Mouse (Mus musculus) embryonic facial prominence, embryonic 10.5 days (tissue): ENCODE results near the gene Pom121. TPM values are rescaled to one million over a fixed set of nuclear protein-coding genes. Genes with fewer than 3 reads are reported as not detected.

Experiments
- DNase-seq: peaks from one replicate; pipeline ENCODE4 v3.0.0-alpha.2; 2017; ENCODE audit warnings: low spot score
- H3K27ac ChIP-seq: fragments of 300-500 bp; sonication (generic); replicated peaks from 2 replicates; pipeline ENCODE4 v1.5.1; 2016; ENCODE audit warnings: mild to moderate bottlenecking
- H3K27me3 ChIP-seq: fragments of 300-500 bp; sonication (generic); replicated peaks from 2 replicates; pipeline ENCODE4 v1.6.1; 2016; ENCODE audit warnings: low read depth, mild to moderate bottlenecking; ENCODE audit not compliant: poor library complexity, severe bottlenecking
- H3K36me3 ChIP-seq: fragments of 300-500 bp; sonication (generic); replicated peaks from 2 replicates; pipeline ENCODE4 v1.6.1; 2016; ENCODE audit warnings: mild to moderate bottlenecking, moderate library complexity
- H3K4me1 ChIP-seq: fragments of 300-500 bp; sonication (generic); 2 replicates; pipeline ENCODE4 v1.6.1; 2016
- H3K4me3 ChIP-seq: fragments of 300-500 bp; sonication (generic); 2 replicates; pipeline ENCODE4 v1.5.1; 2016; ENCODE audit warnings: mild to moderate bottlenecking, moderate library complexity
- H3K9me3 ChIP-seq: fragments of 300-500 bp; sonication (generic); 2 replicates; pipeline ENCODE4 v1.6.1; 2016; ENCODE audit warnings: mild to moderate bottlenecking
- WGBS: fragments of 180-500 bp; shearing (Covaris S2); methylation state at CpG from one replicate; pipeline ENCODE4 v1.1.7; 2016; 5-methylcytosine and 5-hydroxymethylcytosine counted together
- microRNA-seq: library from miRNA; unstranded; fragments of <30 nt; microRNA quantifications from one replicate; pipeline ENCODE4, GENCODE M21; 2017
- polyA plus RNA-seq: library from polyadenylated mRNA; unstranded; fragments of >200 nt; fragmentation: Nextera tagmentation; extraction: Ambion mirVana; gene quantifications from 2 replicates; pipeline ENCODE4 v1.2.1, GENCODE M21; 2016

The Pom121 gene
- polyA plus RNA-seq, 1 experiment from 2014 or later: 20.1 TPM

DNA sequence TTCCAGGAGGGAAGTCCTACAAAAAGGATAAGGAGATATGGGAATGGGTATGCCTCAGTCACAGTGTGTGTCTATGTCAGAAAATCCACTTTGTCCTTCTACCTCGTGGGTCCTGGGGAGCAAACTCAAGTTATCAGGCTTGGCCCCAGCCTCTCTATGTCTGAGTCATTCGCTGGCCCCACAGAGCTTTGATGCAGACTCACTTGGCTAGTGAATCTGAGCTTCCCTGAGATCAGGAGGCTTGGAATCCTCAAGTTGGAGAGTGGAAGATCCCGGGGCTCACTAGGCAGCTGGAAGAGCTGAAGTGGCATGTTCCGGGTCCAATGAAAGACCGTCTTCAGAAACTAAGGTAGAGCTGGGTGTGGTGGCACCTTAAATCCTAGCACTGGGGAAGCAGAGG lies 64.1 kb downstream of the Pom121 start:
- Histone ChIP-seq H3K4me1 (peaks cover 10% of the 10 kb centered on the region; the same call in 1 of the 2 replicates), H3K27ac (no peak overlapping the region), H3K27me3 (no peaks in the 10 kb centered on the region), H3K36me3 (no peaks in the 10 kb centered on the region), H3K9me3 (no peaks in the 10 kb centered on the region), H3K4me3 (no peak overlapping the region)
- 87% methylated on average over 5 of the region's 5 CpGs for WGBS
- no peak for DNase-seq

- Histone ChIP-seq H3K27ac (no peak overlapping the region), H3K36me3 (no peaks in the 10 kb centered on the region), H3K4me3 (no peak overlapping the region), H3K27me3 (no peaks in the 10 kb centered on the region), H3K9me3 (no peaks in the 10 kb centered on the region), H3K4me1 (peaks cover 10% of the 10 kb centered on the region; the same call in 1 of the 2 replicates)
- 83% methylated on average over 4 of the region's 4 CpGs for WGBS
- no peak for DNase-seq
Observed at GRCm38 (mm10) chr5:135329471-135329870, 64.9 kb downstream of the Pom121 start.

Small RNAs within 50 kb of the gene (microRNA-seq; reads per million reads assigned to microRNA genes)
- gene Mir7033: 4.0 reads per million, percentile 8 among the genes with 10 or more reads in this experiment

Other genes with a start within 250 kb of the Pom121 start
- gene Tbl2, start 244.9 kb downstream of the Pom121 start, polyA plus RNA-seq: 21.3 and 22.2 TPM in 2 replicates
- gene Bcl7b, start 226.3 kb downstream of the Pom121 start, polyA plus RNA-seq: 44.6 and 48.5 TPM in 2 replicates
- gene Baz1b, start 207.3 kb downstream of the Pom121 start, polyA plus RNA-seq: 60.1 and 61.5 TPM in 2 replicates
- gene Fzd9, start 143.3 kb downstream of the Pom121 start, polyA plus RNA-seq: 3.3 and 5.1 TPM in 2 replicates
- gene Fkbp6, start 44.5 kb downstream of the Pom121 start, polyA plus RNA-seq: not detected in 2 replicates
- gene Trim50, start 41.3 kb downstream of the Pom121 start, polyA plus RNA-seq: not detected in 2 replicates
- gene Nsun5, start 24.6 kb downstream of the Pom121 start, polyA plus RNA-seq: 47.9 and 48.0 TPM in 2 replicates
- gene Hip1, start 150.6 kb upstream of the Pom121 start, polyA plus RNA-seq: 64.6 and 66.1 TPM in 2 replicates
- not detected in 2 replicates for gene Ccl26, start 169.0 kb upstream of the Pom121 start, polyA plus RNA-seq
- 0.75 and 0.86 TPM in 2 replicates for gene Ccl24, start 178.5 kb upstream of the Pom121 start, polyA plus RNA-seq
- 52.6 and 59.7 TPM in 2 replicates for gene Rhbdd2, start 238.1 kb upstream of the Pom121 start, polyA plus RNA-seq